Mouse (Mus musculus) midbrain, embryonic 15.5 days (tissue): ENCODE results near the gene Ftl1. TPM values are rescaled to one million over a fixed set of nuclear protein-coding genes. Genes with fewer than 3 reads are reported as not detected.
A peak's percentile ranks its signal among the peaks of the same experiment; 100 is the strongest.
"Not testable (repeated sequence)": the region's sequence is repeated elsewhere in the genome, so short reads cannot be mapped to it uniquely, and the experiment has no call there.

ENCODE experiments used
- ATAC-seq: fragments of 200-750 bp; cut with Nextera tagmentation; replicated peaks from 2 replicates; pipeline ENCODE4 v1.8.0; 2017; ENCODE audit warnings: moderate TSS enrichment
- H3K27ac ChIP-seq: fragments of 300-500 bp; sonication (generic); 2 replicates; pipeline ENCODE4 v1.5.1; 2015; ENCODE audit warnings: mild to moderate bottlenecking, inconsistent platforms
- H3K27me3 ChIP-seq: fragments of 300-500 bp; sonication (generic); replicated peaks from 2 replicates; pipeline ENCODE4 v1.6.1; 2015; ENCODE audit warnings: inconsistent platforms
- H3K36me3 ChIP-seq: fragments of 300-500 bp; sonication (generic); replicated peaks from 2 replicates; pipeline ENCODE4 v1.6.1; 2015; ENCODE audit warnings: inconsistent platforms
- H3K4me1 ChIP-seq: fragments of 300-500 bp; sonication (generic); 2 replicates; pipeline ENCODE4 v1.6.1; 2015; ENCODE audit warnings: inconsistent platforms
- H3K4me2 ChIP-seq: fragments of 300-500 bp; sonication (generic); 2 replicates; pipeline ENCODE4 v1.6.1; 2015; ENCODE audit warnings: inconsistent platforms, mild to moderate bottlenecking, moderate library complexity
- H3K4me3 ChIP-seq: fragments of 300-500 bp; sonication (generic); 2 replicates; pipeline ENCODE4 v1.5.1; 2015; ENCODE audit warnings: mild to moderate bottlenecking, inconsistent platforms
- H3K9ac ChIP-seq: fragments of 300-500 bp; sonication (generic); 2 replicates; pipeline ENCODE4 v1.6.1; 2015; ENCODE audit warnings: mild to moderate bottlenecking, inconsistent platforms
- H3K9me3 ChIP-seq: fragments of 300-500 bp; sonication (generic); 2 replicates; pipeline ENCODE4 v1.6.1; 2016; ENCODE audit warnings: inconsistent platforms
- WGBS: fragments of 180-500 bp; shearing (Covaris S2); methylation state at CpG from one replicate; pipeline ENCODE4 v1.1.7; 2015; ENCODE audit warnings: mixed read lengths; 5-methylcytosine and 5-hydroxymethylcytosine counted together
- polyA plus RNA-seq: library from polyadenylated mRNA; unstranded; fragments of >200 nt; fragmentation: Nextera tagmentation; extraction: Ambion mirVana; gene quantifications from 2 replicates; pipeline ENCODE4 v1.2.1, GENCODE M21; 2015

The Ftl1 gene
- polyA plus RNA-seq, 1 experiment from 2014 or later: 6,021 TPM

DNA sequence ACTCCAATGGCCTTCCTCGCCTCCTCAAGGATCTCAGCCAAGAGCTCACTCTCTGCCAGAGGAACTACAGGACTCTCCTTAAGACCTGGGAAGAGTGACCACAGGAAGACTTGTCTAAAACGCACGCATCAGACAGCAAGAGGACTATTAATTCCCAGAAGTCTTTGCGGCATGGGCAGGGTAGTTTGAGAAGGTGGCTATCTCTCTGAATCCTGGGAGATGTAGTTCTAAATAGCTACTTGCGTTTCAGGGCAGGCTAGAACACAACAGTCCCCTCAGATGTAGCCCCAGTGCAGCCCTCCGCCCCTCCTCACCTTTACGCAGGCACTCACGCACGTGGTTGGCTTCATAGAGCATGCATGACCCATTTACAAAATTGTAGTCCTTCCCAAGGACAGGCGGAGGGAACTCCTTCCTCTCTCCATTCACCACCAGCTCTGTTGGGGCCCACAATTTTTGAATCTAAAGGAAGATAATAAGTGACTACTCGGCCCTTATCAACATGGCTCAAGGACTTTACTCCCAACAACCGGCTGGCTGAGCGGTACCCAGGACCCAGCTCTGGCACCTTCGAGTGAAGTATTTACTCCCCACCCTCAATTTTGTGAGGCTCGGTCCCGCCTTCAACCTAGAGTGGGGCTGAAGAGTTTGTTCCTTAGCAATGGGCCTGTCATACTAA, 15.7 kb upstream of the Ftl1 start:
- Histone ChIP-seq H3K36me3 (no peaks in the 10 kb centered on the region), H3K9me3 (no peaks in the 10 kb centered on the region), H3K9ac (no peak overlapping the region), H3K27ac (no peak overlapping the region), H3K4me1 (no peaks in the 10 kb centered on the region), H3K27me3 (no peaks in the 10 kb centered on the region), H3K4me3 (no peak overlapping the region), H3K4me2 (peak overlapping the region; percentile 21; the same call in 1 of the 2 replicates)
- ATAC-seq: no peak
- 76% methylated on average over 16 of the region's 16 CpGs for WGBS

DNA sequence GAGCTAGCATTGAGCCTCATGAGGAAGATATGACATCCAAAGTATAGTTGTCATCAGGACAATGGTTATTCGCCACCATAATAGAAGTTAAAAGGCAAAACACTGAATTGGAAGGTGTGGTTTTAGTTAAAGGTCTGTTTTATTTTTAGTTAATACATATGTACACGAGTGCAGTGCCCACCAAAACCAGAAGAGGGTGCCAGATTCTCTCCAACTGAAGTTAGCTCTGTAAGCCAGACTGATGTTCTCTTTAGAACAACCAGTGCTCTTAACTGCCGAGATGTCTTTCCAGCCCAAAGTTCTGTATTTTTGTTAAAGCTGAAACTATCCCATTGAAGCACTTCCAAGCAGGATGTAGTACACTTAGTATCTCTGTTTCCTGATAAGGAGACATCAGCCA, 11.2 kb upstream of the Ftl1 start:
- ATAC-seq: no peak
- Histone ChIP-seq H3K27me3 (no peaks in the 10 kb centered on the region), H3K4me3 (no peak overlapping the region), H3K27ac (no peak overlapping the region), H3K4me2 (no peak overlapping the region), H3K9ac (no peak overlapping the region), H3K4me1 (peaks cover 9% of the 10 kb centered on the region), H3K36me3 (no peaks in the 10 kb centered on the region), H3K9me3 (no peaks in the 10 kb centered on the region)
- WGBS: 9% methylated on average over 3 of the region's 3 CpGs

DNA sequence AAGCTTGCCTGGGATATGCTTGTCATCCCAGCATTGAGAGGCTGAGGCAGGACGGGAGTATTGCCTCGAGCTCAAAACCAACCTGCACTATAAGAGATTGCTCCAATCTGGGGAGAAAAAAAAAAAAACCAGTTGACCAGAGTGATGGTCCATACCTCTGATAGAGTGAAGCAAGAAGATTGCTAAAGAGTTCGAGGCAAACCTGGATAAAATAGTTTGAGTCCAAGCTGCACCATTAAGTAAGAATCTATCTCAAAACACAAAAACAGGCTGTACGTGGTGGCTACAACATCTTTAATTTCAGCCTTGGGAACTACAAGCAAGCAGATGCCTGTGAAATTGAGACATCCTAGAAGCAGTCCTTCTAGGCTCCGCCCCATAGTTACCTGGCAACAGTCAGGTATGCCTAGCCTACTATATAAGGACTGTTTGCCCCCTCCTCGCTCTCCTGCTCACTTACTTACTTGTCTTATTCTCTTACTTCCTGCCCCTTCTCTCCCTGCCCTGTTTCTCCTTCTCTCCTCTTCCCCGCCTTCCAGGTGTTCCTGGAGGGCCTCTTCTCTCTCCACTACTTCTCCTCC, 7.5 kb upstream of the Ftl1 start:
- peak overlapping the region; percentile 76 for H3K4me3 ChIP-seq
- H3K9me3 ChIP-seq: no peaks in the 10 kb centered on the region
- peak overlapping the region; percentile 60 for H3K27ac ChIP-seq
- peaks cover 15% of the 10 kb centered on the region for H3K36me3 ChIP-seq
- WGBS: 37% methylated on average over 7 of the region's 7 CpGs
- H3K4me2 ChIP-seq: peak overlapping the region; percentile 83
- ATAC-seq: no peak; the same call in 1 of the 2 replicates
- no peaks in the 10 kb centered on the region for H3K27me3 ChIP-seq
- peaks cover 23% of the 10 kb centered on the region for H3K4me1 ChIP-seq
- H3K9ac ChIP-seq: peak overlapping the region; percentile 84

DNA sequence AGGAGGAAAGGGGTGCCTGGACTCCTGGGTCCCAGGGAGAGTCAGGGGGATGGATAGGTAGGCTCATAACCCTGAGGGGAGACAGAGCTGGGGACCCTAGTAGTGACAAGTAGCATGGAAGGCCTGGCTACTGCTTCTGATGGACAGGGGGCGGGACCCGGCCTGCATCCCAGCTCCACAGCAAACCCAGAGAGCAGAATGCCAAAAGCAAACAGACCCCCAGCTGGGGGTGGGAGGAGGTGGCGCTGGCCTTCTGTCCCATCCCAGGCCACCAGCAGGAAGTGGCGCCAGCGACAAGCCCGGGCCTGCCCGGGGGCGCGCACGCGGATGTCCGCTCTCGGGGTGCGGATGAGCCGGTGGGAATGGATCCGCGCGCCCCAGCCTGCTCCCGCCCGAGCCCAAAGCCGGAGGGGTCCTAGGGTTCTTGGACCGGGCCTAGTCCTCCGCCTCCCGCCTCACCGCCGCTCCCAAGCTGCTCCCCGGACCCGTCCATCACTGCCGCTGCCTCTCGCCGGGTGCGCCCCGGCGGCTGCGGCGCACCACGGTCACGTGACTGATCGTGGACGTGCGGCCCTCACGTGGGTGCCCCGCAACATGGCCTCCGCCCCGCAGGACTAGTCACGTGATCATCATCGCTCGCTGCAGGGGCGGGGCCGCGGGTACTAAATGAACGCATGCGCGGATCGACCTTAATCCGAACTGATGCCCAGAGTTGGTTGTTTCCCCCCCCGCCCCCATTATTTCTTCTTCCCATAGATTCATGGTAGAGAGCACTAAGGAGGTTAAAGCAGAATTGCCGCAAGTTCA, 6.8 kb upstream of the Ftl1 start, which contains the start of gene Bax:
Gene Bax, minus strand, starts transcription at position 616 of the 807 bp plus-strand sequence.
- H3K9me3 ChIP-seq: no peaks in the 10 kb centered on the region
- WGBS: under 1% methylated on average over 58 of the region's 58 CpGs
- peak within 1 kb of the TSS; percentile 79 for H3K27ac ChIP-seq
- H3K27me3 ChIP-seq: no peaks in the 10 kb centered on the region
- peaks cover 15% of the 10 kb centered on the region for H3K36me3 ChIP-seq
- H3K4me3 ChIP-seq: peak within 1 kb of the TSS; percentile 76
- peak within 1 kb of the TSS; percentile 83 for H3K4me2 ChIP-seq
- H3K9ac ChIP-seq: peak within 1 kb of the TSS; percentile 84
- peaks cover 23% of the 10 kb centered on the region for H3K4me1 ChIP-seq
- ATAC-seq: peak; percentile 70

DNA sequence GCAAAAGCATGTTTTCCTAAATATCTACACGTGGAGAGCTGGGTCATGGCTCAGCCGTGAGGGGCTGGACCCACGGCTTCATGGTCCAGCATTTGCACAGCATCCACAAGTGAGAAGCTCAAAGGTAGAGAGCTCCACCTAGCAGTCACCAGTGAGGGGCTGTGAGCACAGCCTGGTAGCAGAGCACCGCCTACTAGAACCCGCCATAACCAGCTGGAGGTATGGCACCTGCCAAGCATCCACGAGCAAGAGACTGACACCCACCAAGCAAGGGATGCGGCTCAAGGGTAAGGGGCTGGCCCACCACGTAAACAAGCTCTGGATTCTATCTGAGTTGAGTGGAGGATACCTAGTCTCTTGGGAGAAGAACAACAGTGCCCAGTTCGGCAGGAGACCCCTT, 5.9 kb upstream of the Ftl1 start:
- no peaks in the 10 kb centered on the region for H3K9me3 ChIP-seq
- no peak for ATAC-seq
- peaks cover 15% of the 10 kb centered on the region for H3K36me3 ChIP-seq
- H3K9ac ChIP-seq: peak overlapping the region; percentile 84
- 79% methylated on average over 9 of the region's 9 CpGs for WGBS
- peak overlapping the region; percentile 83 for H3K4me2 ChIP-seq
- H3K4me1 ChIP-seq: peaks cover 28% of the 10 kb centered on the region
- no peaks in the 10 kb centered on the region for H3K27me3 ChIP-seq
- no peak overlapping the region for H3K27ac ChIP-seq
- peak overlapping the region; percentile 76 for H3K4me3 ChIP-seq

DNA sequence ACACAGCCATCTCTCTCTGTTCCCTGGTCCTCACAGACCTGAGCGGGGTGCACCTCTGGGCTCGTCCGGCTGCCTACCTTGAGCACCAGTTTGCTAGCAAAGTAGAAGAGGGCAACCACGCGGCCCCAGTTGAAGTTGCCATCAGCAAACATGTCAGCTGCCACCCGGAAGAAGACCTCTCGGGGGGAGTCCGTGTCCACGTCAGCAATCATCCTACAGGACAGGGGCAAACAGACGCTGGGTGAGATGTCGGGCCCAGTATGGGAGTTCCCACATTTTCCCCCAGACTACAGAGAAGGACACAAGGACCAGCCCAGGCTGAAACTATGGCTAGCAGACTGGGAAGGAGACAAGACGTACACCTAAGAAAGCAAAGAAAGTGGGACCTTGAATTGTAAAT, 5.4 kb upstream of the Ftl1 start:
- Histone ChIP-seq H3K36me3 (peaks cover 15% of the 10 kb centered on the region), H3K9me3 (no peaks in the 10 kb centered on the region), H3K4me2 (peak overlapping the region; percentile 83; the same call in 1 of the 2 replicates), H3K9ac (no peak overlapping the region), H3K27me3 (no peaks in the 10 kb centered on the region), H3K4me3 (no peak overlapping the region), H3K4me1 (peaks cover 33% of the 10 kb centered on the region), H3K27ac (no peak overlapping the region)
- no peak for ATAC-seq
- WGBS: 95% methylated on average over 12 of the region's 12 CpGs

DNA sequence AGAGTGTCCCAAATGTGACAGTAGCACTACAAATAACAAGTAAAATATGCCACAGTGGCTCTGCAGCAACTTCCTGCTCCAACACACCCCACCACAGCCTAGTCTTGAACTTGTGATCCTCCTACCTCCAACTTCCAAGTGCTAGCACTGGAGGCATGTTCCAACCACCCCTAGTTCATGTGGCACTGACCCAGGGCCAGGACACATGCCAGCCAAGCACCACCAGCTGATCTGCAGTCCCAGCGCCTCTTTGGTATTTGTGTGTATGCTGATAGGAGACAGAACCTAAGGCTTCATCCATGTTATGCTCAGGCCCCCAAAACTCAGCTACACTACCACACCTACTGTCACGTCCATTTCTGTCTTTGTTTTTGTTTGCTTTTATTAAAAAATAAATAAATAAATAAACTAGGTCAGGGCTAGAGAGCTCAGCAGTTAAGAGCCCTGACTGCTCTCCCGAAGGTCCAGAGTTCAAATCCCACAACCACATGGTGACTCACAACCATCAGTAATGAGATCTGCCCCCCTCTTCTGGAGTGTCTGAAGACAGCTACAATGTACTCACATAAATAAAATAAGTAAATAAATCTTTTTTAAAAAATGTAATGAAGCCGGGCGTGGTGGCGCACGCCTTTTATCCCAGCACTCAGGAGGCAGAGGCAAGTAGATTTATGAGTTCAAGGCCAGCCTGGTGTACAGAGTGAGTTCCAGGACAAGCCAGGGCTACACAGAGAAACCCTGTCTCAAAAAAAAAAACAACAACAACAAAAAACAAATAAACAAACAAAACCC, 4.5 kb upstream of the Ftl1 start:
- H3K4me1 ChIP-seq: peaks cover 35% of the 10 kb centered on the region
- H3K36me3 ChIP-seq: peaks cover 15% of the 10 kb centered on the region
- no peak overlapping the region for H3K4me2 ChIP-seq
- no peak for ATAC-seq
- H3K9ac ChIP-seq: no peak overlapping the region
- no peaks in the 10 kb centered on the region for H3K27me3 ChIP-seq
- no peaks in the 10 kb centered on the region for H3K9me3 ChIP-seq
- WGBS: 97% methylated on average over 7 of the region's 7 CpGs
- H3K27ac ChIP-seq: no peak overlapping the region
- no peak overlapping the region for H3K4me3 ChIP-seq

DNA sequence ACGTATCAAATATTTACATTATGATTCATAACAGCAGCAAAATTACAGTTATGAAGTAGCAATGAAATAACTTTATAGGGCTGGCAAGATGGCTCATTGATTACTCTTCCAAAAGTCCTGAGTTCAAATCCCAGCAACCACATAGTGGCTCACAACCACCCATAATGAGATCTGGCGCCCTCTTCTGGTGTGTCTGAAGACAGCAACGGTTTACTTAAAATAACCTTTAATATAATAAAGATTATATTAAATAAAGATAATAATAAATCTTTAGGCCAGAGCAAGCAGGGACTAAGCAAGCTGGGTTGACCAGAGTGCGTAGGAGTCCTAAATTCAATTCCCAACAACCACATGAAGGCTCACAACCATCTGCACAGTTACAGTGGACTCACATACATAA, 3.2 kb upstream of the Ftl1 start:
- H3K4me3 ChIP-seq, H3K27me3 ChIP-seq, H3K27ac ChIP-seq, H3K9ac ChIP-seq, H3K4me2 ChIP-seq, H3K9me3 ChIP-seq, ATAC-seq: not testable (repeated sequence)
- 86% methylated on average over 4 of the region's 4 CpGs for WGBS
- peaks cover 15% of the 10 kb centered on the region for H3K36me3 ChIP-seq
- H3K4me1 ChIP-seq: peaks cover 41% of the 10 kb centered on the region

DNA sequence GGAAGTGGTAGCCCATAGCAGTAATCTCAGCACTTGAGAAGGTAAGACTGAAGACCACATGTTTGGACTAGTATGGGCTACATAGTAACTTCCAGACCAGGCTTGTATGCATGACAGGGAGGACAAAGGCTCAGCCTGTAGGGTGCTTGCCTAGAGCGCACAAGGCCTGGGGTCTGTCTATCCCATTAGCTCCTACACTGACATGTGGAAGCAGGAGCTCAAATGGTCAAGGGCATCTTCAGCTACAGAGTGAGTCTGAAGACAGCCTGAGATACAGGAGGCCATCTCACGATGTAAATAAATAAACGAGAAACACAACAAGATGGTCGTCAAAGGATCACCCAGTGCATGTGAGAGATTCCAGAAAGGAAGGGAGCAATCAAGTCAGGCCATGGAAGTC, 2.6 kb upstream of the Ftl1 start:
- Histone ChIP-seq H3K4me1 (peaks cover 45% of the 10 kb centered on the region), H3K36me3 (peaks cover 15% of the 10 kb centered on the region), H3K27me3 (no peaks in the 10 kb centered on the region), H3K9me3 (no peaks in the 10 kb centered on the region), H3K4me3 (no peak overlapping the region), H3K9ac (no peak overlapping the region), H3K4me2 (no peak overlapping the region), H3K27ac (no peak overlapping the region)
- no peak for ATAC-seq
- 94% methylated on average over 4 of the region's 4 CpGs for WGBS

DNA sequence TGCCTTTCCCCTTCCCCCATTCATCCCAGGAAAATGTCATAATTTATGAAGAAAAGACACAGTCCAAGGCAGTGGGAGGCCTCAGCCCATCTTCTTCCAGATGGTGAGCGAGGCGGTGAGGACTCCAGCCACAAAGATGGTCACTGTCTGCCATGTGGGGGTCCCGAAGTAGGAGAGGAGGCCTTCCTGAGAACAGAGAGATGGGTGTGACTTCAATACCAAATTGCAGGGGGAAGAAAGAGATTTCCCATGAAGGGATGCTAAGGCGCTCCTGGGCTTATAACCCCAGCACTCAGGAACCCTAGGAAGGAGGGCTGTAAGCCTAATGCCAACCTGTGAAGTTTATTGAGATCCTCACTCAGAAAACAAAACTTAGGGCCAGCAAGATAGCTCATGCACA, 2.1 kb upstream of the Ftl1 start:
- no peak for ATAC-seq
- 94% methylated on average over 4 of the region's 4 CpGs for WGBS
- no peak overlapping the region for H3K9ac ChIP-seq
- peaks cover 15% of the 10 kb centered on the region for H3K36me3 ChIP-seq
- H3K4me3 ChIP-seq: no peak overlapping the region
- H3K4me1 ChIP-seq: peaks cover 46% of the 10 kb centered on the region
- no peak overlapping the region for H3K27ac ChIP-seq
- H3K27me3 ChIP-seq: no peaks in the 10 kb centered on the region
- no peak overlapping the region for H3K4me2 ChIP-seq
- H3K9me3 ChIP-seq: no peaks in the 10 kb centered on the region

DNA sequence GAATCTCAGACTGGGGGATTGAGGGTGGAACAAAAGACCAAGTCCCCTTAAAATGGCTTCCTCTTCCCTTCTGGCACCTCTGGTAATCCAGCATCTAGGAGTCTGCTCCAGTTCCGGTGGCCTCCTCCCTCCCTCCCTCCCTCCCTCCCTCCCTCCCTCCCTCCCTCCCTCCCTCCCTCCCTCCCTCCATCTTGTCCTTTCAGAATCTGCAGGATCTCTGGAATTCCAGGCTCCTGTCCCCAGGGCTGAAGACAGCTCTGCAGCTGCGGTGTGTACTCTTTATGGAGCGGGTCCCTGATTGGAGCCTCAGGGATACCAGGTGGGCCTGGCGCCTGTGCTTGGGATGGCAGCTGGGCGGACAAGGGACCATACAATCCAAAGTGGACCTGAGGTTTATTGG, 1.6 kb upstream of the Ftl1 start:
- no peaks in the 10 kb centered on the region for H3K27me3 ChIP-seq
- H3K27ac ChIP-seq: peak overlapping the region; percentile 91; the same call in 1 of the 2 replicates
- H3K9ac ChIP-seq: no peak overlapping the region
- WGBS: 58% methylated on average over 5 of the region's 5 CpGs
- H3K9me3 ChIP-seq: no peaks in the 10 kb centered on the region
- no peak for ATAC-seq
- H3K36me3 ChIP-seq: peaks cover 15% of the 10 kb centered on the region
- peaks cover 50% of the 10 kb centered on the region for H3K4me1 ChIP-seq
- no peak overlapping the region for H3K4me2 ChIP-seq
- H3K4me3 ChIP-seq: no peak overlapping the region

DNA sequence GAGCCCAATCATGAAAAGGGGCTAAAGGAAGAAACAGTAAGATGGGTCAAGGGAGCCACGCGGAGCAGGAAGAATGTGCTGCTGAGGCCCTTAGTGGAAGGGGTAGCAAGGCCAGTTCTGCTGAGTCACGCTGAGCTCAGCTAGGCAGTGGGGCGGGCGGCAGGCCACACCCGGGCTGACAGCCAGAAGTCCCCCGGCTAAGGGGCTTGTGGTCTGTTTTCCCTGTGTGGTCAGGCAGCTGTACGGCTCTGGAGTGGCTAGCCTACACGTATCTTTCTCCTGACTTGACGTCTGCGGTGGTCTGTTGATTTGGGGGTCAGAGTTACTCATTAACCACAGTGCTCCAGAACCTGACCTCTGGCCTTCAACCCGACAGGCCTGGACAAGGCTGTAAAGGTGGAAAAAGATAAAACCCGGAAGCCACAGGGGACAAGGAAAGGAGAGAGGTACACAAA, 1.2 kb upstream of the Ftl1 start:
- H3K4me3 ChIP-seq: no peak overlapping the region
- no peaks in the 10 kb centered on the region for H3K9me3 ChIP-seq
- no peak for ATAC-seq
- 44% methylated on average over 13 of the region's 13 CpGs for WGBS
- H3K27me3 ChIP-seq: no peaks in the 10 kb centered on the region
- H3K4me2 ChIP-seq: peak overlapping the region; percentile 57; the same call in 1 of the 2 replicates
- H3K4me1 ChIP-seq: peaks cover 49% of the 10 kb centered on the region
- peak overlapping the region; percentile 91 for H3K27ac ChIP-seq
- peaks cover 15% of the 10 kb centered on the region for H3K36me3 ChIP-seq
- no peak overlapping the region for H3K9ac ChIP-seq
